Mouse (Mus musculus): ENCODE results near the gene Iqcc. TPM values are rescaled to one million over a fixed set of nuclear protein-coding genes. Genes with fewer than 3 reads are reported as not detected.

Iqcc gene
- polyA plus RNA-seq, 1 experiment from 2014 or later, result 27.0 TPM

GRCm38 (mm10) chr4:129573093-129573370 is 45.9 kb downstream of the Iqcc start:
- Histone ChIP-seq H3K4me3 (no peak overlapping the region), H3K9ac (no peak overlapping the region), H3K4me2 (no peak overlapping the region), H3K27ac (no peak overlapping the region), H3K4me1 (peaks cover 6% of the 10 kb centered on the region; the same call in 1 of the 2 replicates), H3K9me3 (no peaks in the 10 kb centered on the region), H3K27me3 (replicated peaks) (no peaks in the 10 kb centered on the region), H3K36me3 (replicated peaks) (no peaks in the 10 kb centered on the region)
- no peak for ATAC-seq (replicated peaks)
- WGBS, result 91% methylated on average over 4 of the region's 4 CpGs

DNA sequence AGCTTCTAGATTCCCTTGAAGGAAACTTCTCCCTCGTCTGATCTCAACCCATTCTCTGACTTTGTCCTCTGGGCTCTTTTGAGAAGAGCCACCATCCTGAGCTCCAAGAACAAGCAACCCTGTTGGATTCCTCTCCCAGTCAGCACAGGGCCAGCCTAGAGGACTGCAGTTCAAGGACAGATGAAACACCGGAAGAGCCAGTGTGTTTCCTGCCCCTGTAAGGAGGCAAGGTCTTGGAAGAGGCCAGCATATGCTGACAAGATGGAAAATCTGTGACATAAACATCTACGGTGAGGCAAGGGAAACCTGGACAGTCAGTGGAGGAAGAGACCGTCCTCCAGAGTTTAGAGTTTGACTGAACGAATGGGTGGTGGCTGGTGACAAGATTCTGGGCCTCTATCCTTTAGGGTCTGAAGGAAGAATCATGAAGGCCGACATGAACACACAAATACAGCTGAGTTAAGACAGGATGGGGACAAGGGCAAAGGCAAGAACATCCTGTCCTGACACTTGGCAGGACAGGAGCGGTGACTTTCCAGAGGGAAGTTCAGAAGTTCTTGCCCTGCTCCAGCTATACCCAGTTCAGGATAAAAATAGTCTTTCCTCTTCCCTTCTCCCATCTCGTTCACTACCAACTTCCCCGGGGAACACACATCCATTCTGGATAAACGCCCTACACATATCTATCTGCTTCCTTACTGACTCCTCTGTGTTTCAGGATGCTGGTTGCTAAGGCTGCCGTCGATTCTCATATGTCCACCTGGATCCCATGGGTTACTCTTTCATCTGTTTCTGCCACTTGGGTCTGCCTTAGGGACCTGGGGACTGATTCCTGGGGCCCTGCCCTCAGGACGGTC is 46.4 kb downstream of the Iqcc start:
- Histone ChIP-seq H3K27ac (no peak overlapping the region), H3K36me3 (replicated peaks) (no peaks in the 10 kb centered on the region), H3K9me3 (no peaks in the 10 kb centered on the region), H3K4me1 (peaks cover 6% of the 10 kb centered on the region; the same call in 1 of the 2 replicates), H3K27me3 (replicated peaks) (no peaks in the 10 kb centered on the region), H3K4me3 (no peak overlapping the region), H3K9ac (no peak overlapping the region), H3K4me2 (no peak overlapping the region)
- ATAC-seq (replicated peaks), result no peak
- 82% methylated on average over 13 of the region's 13 CpGs for WGBS

- 74% methylated on average over 8 of the region's 8 CpGs for WGBS
- Histone ChIP-seq H3K36me3 (replicated peaks) (no peaks in the 10 kb centered on the region), H3K27ac (no peak overlapping the region), H3K27me3 (replicated peaks) (no peaks in the 10 kb centered on the region), H3K4me1 (no peaks in the 10 kb centered on the region), H3K4me3 (no peak overlapping the region), H3K9me3 (no peaks in the 10 kb centered on the region), H3K4me2 (no peak overlapping the region), H3K9ac (no peak overlapping the region)
- no peak for ATAC-seq (replicated peaks)
Measured at GRCm38 (mm10) chr4:129571551-129572084, 47.3 kb downstream of the Iqcc start.

GRCm38 (mm10) chr4:129570028-129570427 is 48.9 kb downstream of the Iqcc start:
- 93% methylated on average over 6 of the region's 6 CpGs for WGBS
- H3K4me1 ChIP-seq, result no peaks in the 10 kb centered on the region
- ATAC-seq (replicated peaks), result no peak
- no peak overlapping the region for H3K4me2 ChIP-seq
- H3K9me3 ChIP-seq, result no peaks in the 10 kb centered on the region
- no peak overlapping the region for H3K9ac ChIP-seq
- no peak overlapping the region for H3K27ac ChIP-seq
- no peaks in the 10 kb centered on the region for H3K36me3 ChIP-seq (replicated peaks)
- no peak overlapping the region for H3K4me3 ChIP-seq
- no peaks in the 10 kb centered on the region for H3K27me3 ChIP-seq (replicated peaks)

DNA sequence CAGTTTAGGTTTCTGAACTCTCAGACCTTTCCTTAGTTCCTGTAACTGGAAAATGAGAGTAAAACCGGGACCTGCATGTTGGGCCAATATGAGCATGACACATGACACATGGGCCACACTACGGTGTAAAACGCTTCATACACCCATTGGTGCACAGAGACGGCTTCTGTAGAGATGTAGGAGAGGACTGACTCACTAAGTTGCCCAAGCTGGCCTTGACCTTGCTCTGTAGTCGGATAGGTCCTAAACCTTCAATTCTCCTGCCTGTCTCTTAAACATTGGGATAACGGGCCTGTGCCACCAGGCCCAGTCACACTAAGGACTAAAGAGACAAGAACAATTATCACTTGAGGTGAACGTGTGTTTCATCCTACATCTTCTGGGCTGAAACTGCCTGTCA is 50.5 kb downstream of the Iqcc start:
- no peak overlapping the region for H3K9ac ChIP-seq
- H3K27me3 ChIP-seq (replicated peaks), result no peaks in the 10 kb centered on the region
- no peak overlapping the region for H3K4me3 ChIP-seq
- no peak overlapping the region for H3K27ac ChIP-seq
- no peaks in the 10 kb centered on the region for H3K9me3 ChIP-seq
- WGBS, result 93% methylated on average over 7 of the region's 7 CpGs
- H3K36me3 ChIP-seq (replicated peaks), result no peaks in the 10 kb centered on the region
- H3K4me2 ChIP-seq, result no peak overlapping the region
- no peaks in the 10 kb centered on the region for H3K4me1 ChIP-seq
- ATAC-seq (replicated peaks), result no peak

- Histone ChIP-seq H3K4me3 (no peak overlapping the region), H3K4me2 (no peak overlapping the region), H3K9me3 (no peaks in the 10 kb centered on the region), H3K27ac (no peak overlapping the region), H3K4me1 (no peaks in the 10 kb centered on the region), H3K36me3 (replicated peaks) (no peaks in the 10 kb centered on the region), H3K9ac (no peak overlapping the region), H3K27me3 (replicated peaks) (no peaks in the 10 kb centered on the region)
- ATAC-seq (replicated peaks), result no peak
- 83% methylated on average over 6 of the region's 6 CpGs for whole genome bisulfite sequencing
Measured at GRCm38 (mm10) chr4:129565139-129565538, 53.8 kb downstream of the Iqcc start.

Other genes with a start within 250 kb of the Iqcc start
- gene Zbtb8a, start 241.0 kb downstream of the Iqcc start, polyA plus RNA-seq (2015; fragmentation: Nextera tagmentation; extraction: Ambion mirVana), result 20.4 and 21.5 TPM in 2 replicates
- 19.0 and 19.8 TPM in 2 replicates for gene Zbtb8b, start 178.2 kb downstream of the Iqcc start, polyA plus RNA-seq (2015; fragmentation: Nextera tagmentation; extraction: Ambion mirVana)
- 38.6 and 39.9 TPM in 2 replicates for gene Bsdc1, start 157.5 kb downstream of the Iqcc start, polyA plus RNA-seq (2015; fragmentation: Nextera tagmentation; extraction: Ambion mirVana)
- gene Tssk3, start 128.1 kb downstream of the Iqcc start, polyA plus RNA-seq (2015; fragmentation: Nextera tagmentation; extraction: Ambion mirVana), result 0.49 and 0.52 TPM in 2 replicates
- 0.56 TPM in 1 of 2 replicates, not detected in the other for gene Fam229a, start 127.9 kb downstream of the Iqcc start, polyA plus RNA-seq (2015; fragmentation: Nextera tagmentation; extraction: Ambion mirVana)
- gene Marcksl1, start 105.5 kb downstream of the Iqcc start, polyA plus RNA-seq (2015; fragmentation: Nextera tagmentation; extraction: Ambion mirVana), result 1,751 and 1,836 TPM in 2 replicates
- gene Hdac1, start 76.4 kb downstream of the Iqcc start, polyA plus RNA-seq (2015; fragmentation: Nextera tagmentation; extraction: Ambion mirVana), result 86.1 and 99.3 TPM in 2 replicates
- gene Lck, start 45.5 kb downstream of the Iqcc start, polyA plus RNA-seq (2015; fragmentation: Nextera tagmentation; extraction: Ambion mirVana), result 12.5 and 13.5 TPM in 2 replicates
- 0.31 TPM in 1 of 2 replicates, not detected in the other for gene Fam167b, start 40.5 kb downstream of the Iqcc start, polyA plus RNA-seq (2015; fragmentation: Nextera tagmentation; extraction: Ambion mirVana)
- 195 and 208 TPM in 2 replicates for gene Eif3i, start 18.5 kb downstream of the Iqcc start, polyA plus RNA-seq (2015; fragmentation: Nextera tagmentation; extraction: Ambion mirVana)
- 198 and 199 TPM in 2 replicates for gene Tmem234, start 18.4 kb downstream of the Iqcc start, polyA plus RNA-seq (2015; fragmentation: Nextera tagmentation; extraction: Ambion mirVana)
- 4.2 and 4.6 TPM in 2 replicates for gene Dcdc2b, start 4.8 kb downstream of the Iqcc start, polyA plus RNA-seq (2015; fragmentation: Nextera tagmentation; extraction: Ambion mirVana)
- gene Ccdc28b, start 4.8 kb upstream of the Iqcc start, polyA plus RNA-seq (2015; fragmentation: Nextera tagmentation; extraction: Ambion mirVana), result 166 and 173 TPM in 2 replicates
- gene Txlna, start 22.0 kb upstream of the Iqcc start, polyA plus RNA-seq (2015; fragmentation: Nextera tagmentation; extraction: Ambion mirVana), result 52.7 and 59.2 TPM in 2 replicates
- gene Kpna6, start 53.7 kb upstream of the Iqcc start, polyA plus RNA-seq (2015; fragmentation: Nextera tagmentation; extraction: Ambion mirVana), result 18.9 and 19.5 TPM in 2 replicates
- 18.1 and 20.9 TPM in 2 replicates for gene Tmem39b, start 77.7 kb upstream of the Iqcc start, polyA plus RNA-seq (2015; fragmentation: Nextera tagmentation; extraction: Ambion mirVana)
- gene Khdrbs1, start 123.2 kb upstream of the Iqcc start, polyA plus RNA-seq (2015; fragmentation: Nextera tagmentation; extraction: Ambion mirVana), result 137 and 138 TPM in 2 replicates
- 220 and 223 TPM in 2 replicates for gene Ptp4a2, start 192.1 kb upstream of the Iqcc start, polyA plus RNA-seq (2015; fragmentation: Nextera tagmentation; extraction: Ambion mirVana)

Data from midbrain, embryonic 15.5 days (tissue).